Mouse (Mus musculus) embryonic fibroblast, embryonic 13.5 days (primary cell): ENCODE data around the gene Slc2a5.

Experiments used
- CTCF ChIP-seq: IDR thresholded peaks from 2 replicates; pipeline ENCODE4 v1.5.1; 2011; ENCODE audit warnings: mild to moderate bottlenecking, control low read depth, low read length, moderate library complexity, borderline replicate concordance; ENCODE audit not compliant: insufficient read depth
- POLR2A ChIP-seq: IDR thresholded peaks from 2 replicates; pipeline ENCODE4 v1.6.1; 2011; ENCODE audit warnings: low read depth, mild to moderate bottlenecking, control low read depth, low read length, moderate library complexity

DNA sequence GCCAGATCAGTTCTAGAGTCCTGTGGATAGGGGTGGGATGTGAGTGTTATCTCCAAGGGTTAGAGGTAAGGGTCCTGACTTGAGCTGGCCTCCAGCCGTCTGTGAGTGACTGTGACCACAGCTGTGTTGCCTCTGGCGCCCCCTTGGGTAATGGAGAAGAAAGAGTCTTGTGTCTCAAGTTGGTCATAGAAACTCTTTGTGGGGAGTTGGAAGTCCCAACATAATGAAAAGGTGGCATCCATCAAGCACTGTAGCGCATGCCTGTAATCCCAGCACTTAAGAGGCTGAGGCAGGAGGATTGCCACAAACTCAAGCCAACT is 26.5 kb upstream of the Slc2a5 start:
- no peak for TF ChIP-seq CTCF
- no peak for TF ChIP-seq POLR2A
